Mouse (Mus musculus): ENCODE data around the gene Acot7. TPM values are rescaled to one million over a fixed set of nuclear protein-coding genes. Genes with fewer than 3 reads are reported as not detected.
A peak's percentile ranks its signal among the peaks of the same experiment; 100 is the strongest.

The Acot7 gene
- polyA plus RNA-seq, 1 experiment = 244 TPM

GRCm38 (mm10) chr4:152294188-152294929, 116.4 kb downstream of the Acot7 start:
- no peak for DNase-seq (ENCODE audit: low read depth)
- TF ChIP-seq CTCF (IDR thresholded peaks at IDR 0.05; ENCODE audit: borderline replicate concordance, extremely low read depth, insufficient read depth, insufficient read length) (peak; percentile 49; the same call in 1 of the 2 replicates), POLR2A (IDR thresholded peaks at IDR 0.05; ENCODE audit: borderline replicate concordance, extremely low read depth, insufficient read depth, insufficient read length, poor library complexity, severe bottlenecking) (no peak)

GRCm38 (mm10) chr4:152295916-152296315, 118.0 kb downstream of the Acot7 start:
- DNase-seq (ENCODE audit: low read depth) = no peak
- TF ChIP-seq POLR2A (IDR thresholded peaks at IDR 0.05; ENCODE audit: borderline replicate concordance, extremely low read depth, insufficient read depth, insufficient read length, poor library complexity, severe bottlenecking) (no peak), CTCF (IDR thresholded peaks at IDR 0.05; ENCODE audit: borderline replicate concordance, extremely low read depth, insufficient read depth, insufficient read length) (no peak)

- TF ChIP-seq CTCF (IDR thresholded peaks at IDR 0.05; ENCODE audit: borderline replicate concordance, extremely low read depth, insufficient read depth, insufficient read length) (no peak), POLR2A (IDR thresholded peaks at IDR 0.05; ENCODE audit: borderline replicate concordance, extremely low read depth, insufficient read depth, insufficient read length, poor library complexity, severe bottlenecking) (no peak)
These were observed 118.4 kb downstream of the Acot7 start for GRCm38 (mm10) chr4:152296371-152296770.

GRCm38 (mm10) chr4:152296874-152297861, 119.2 kb downstream of the Acot7 start, which contains the start of gene Icmt:
Gene Icmt, plus strand, starts transcription at chr4:152297227.
- TF ChIP-seq CTCF (IDR thresholded peaks at IDR 0.05; ENCODE audit: borderline replicate concordance, extremely low read depth, insufficient read depth, insufficient read length) = no peak
- peak; percentile 89 for TF ChIP-seq POLR2A (IDR thresholded peaks at IDR 0.05; ENCODE audit: borderline replicate concordance, extremely low read depth, insufficient read depth, insufficient read length, poor library complexity, severe bottlenecking)
- peak; percentile 99 for DNase-seq (ENCODE audit: low read depth)

More at GRCm38 (mm10) chr4:152296371-152296770, 118.4 kb downstream of the Acot7 start:
- no peak for DNase-seq (ENCODE audit: low read depth)

GRCm38 (mm10) chr4:152298836-152299235, 120.9 kb downstream of the Acot7 start:
- no peak for TF ChIP-seq POLR2A (IDR thresholded peaks at IDR 0.05; ENCODE audit: borderline replicate concordance, extremely low read depth, insufficient read depth, insufficient read length, poor library complexity, severe bottlenecking)
- TF ChIP-seq CTCF (IDR thresholded peaks at IDR 0.05; ENCODE audit: borderline replicate concordance, extremely low read depth, insufficient read depth, insufficient read length) = no peak
- no peak for DNase-seq (ENCODE audit: low read depth)

- TF ChIP-seq CTCF (IDR thresholded peaks at IDR 0.05; ENCODE audit: borderline replicate concordance, extremely low read depth, insufficient read depth, insufficient read length) (no peak), POLR2A (IDR thresholded peaks at IDR 0.05; ENCODE audit: borderline replicate concordance, extremely low read depth, insufficient read depth, insufficient read length, poor library complexity, severe bottlenecking) (no peak)
- no peak for DNase-seq (ENCODE audit: low read depth)
These were observed 122.4 kb downstream of the Acot7 start for GRCm38 (mm10) chr4:152300375-152300774.

- no peak for TF ChIP-seq POLR2A (IDR thresholded peaks at IDR 0.05; ENCODE audit: borderline replicate concordance, extremely low read depth, insufficient read depth, insufficient read length, poor library complexity, severe bottlenecking)
- TF ChIP-seq CTCF (IDR thresholded peaks at IDR 0.05; ENCODE audit: borderline replicate concordance, extremely low read depth, insufficient read depth, insufficient read length) = no peak
- DNase-seq (ENCODE audit: low read depth) = no peak
These were observed 124.1 kb downstream of the Acot7 start for GRCm38 (mm10) chr4:152302012-152302411.

GRCm38 (mm10) chr4:152303172-152303571, 125.2 kb downstream of the Acot7 start:
- DNase-seq (ENCODE audit: low read depth) = no peak
- no peak for TF ChIP-seq POLR2A (IDR thresholded peaks at IDR 0.05; ENCODE audit: borderline replicate concordance, extremely low read depth, insufficient read depth, insufficient read length, poor library complexity, severe bottlenecking)
- no peak for TF ChIP-seq CTCF (IDR thresholded peaks at IDR 0.05; ENCODE audit: borderline replicate concordance, extremely low read depth, insufficient read depth, insufficient read length)

- TF ChIP-seq POLR2A (IDR thresholded peaks at IDR 0.05; ENCODE audit: borderline replicate concordance, extremely low read depth, insufficient read depth, insufficient read length, poor library complexity, severe bottlenecking) (no peak), CTCF (IDR thresholded peaks at IDR 0.05; ENCODE audit: borderline replicate concordance, extremely low read depth, insufficient read depth, insufficient read length) (no peak)
- no peak for DNase-seq (ENCODE audit: low read depth)
These were observed 126.8 kb downstream of the Acot7 start for GRCm38 (mm10) chr4:152304685-152305084.

- TF ChIP-seq POLR2A (IDR thresholded peaks at IDR 0.05; ENCODE audit: borderline replicate concordance, extremely low read depth, insufficient read depth, insufficient read length, poor library complexity, severe bottlenecking) (no peak), CTCF (IDR thresholded peaks at IDR 0.05; ENCODE audit: borderline replicate concordance, extremely low read depth, insufficient read depth, insufficient read length) (no peak)
- no peak for DNase-seq (ENCODE audit: low read depth)
These were observed 128.1 kb downstream of the Acot7 start for GRCm38 (mm10) chr4:152305991-152306390.

GRCm38 (mm10) chr4:152307542-152307941, 129.6 kb downstream of the Acot7 start:
- DNase-seq (ENCODE audit: low read depth) = no peak
- TF ChIP-seq CTCF (IDR thresholded peaks at IDR 0.05; ENCODE audit: borderline replicate concordance, extremely low read depth, insufficient read depth, insufficient read length) = no peak
- TF ChIP-seq POLR2A (IDR thresholded peaks at IDR 0.05; ENCODE audit: borderline replicate concordance, extremely low read depth, insufficient read depth, insufficient read length, poor library complexity, severe bottlenecking) = no peak
